Mouse (Mus musculus) liver, postnatal 0 days (tissue): Measurements from ENCODE around the gene Ccdc122. TPM values are rescaled to one million over a fixed set of nuclear protein-coding genes. Genes with fewer than 3 reads are reported as not detected.

Experiments
- ATAC-seq: fragments of 200-750 bp; cut with Nextera tagmentation; 2 replicates; pipeline ENCODE4 v1.8.0; 2017; ENCODE audit warnings: mild to moderate bottlenecking, moderate library complexity
- DNase-seq: peaks from one replicate; pipeline ENCODE4 v3.0.0-alpha.2; 2016
- H3K27ac ChIP-seq: fragments of 300-500 bp; sonication (generic); 2 replicates; pipeline ENCODE4 v1.5.1; 2014; ENCODE audit warnings: antibody characterized with exemption, moderate library complexity, mild to moderate bottlenecking, low read depth
- H3K27me3 ChIP-seq: fragments of 300-500 bp; sonication (generic); 2 replicates; pipeline ENCODE4 v1.6.1; 2014; ENCODE audit warnings: low read length, control low read depth, mixed read lengths; ENCODE audit not compliant: insufficient read depth
- H3K36me3 ChIP-seq: fragments of 300-500 bp; sonication (generic); replicated peaks from 2 replicates; pipeline ENCODE4 v1.6.1; 2014; ENCODE audit warnings: mild to moderate bottlenecking, control low read depth, low read length, moderate library complexity, mixed read lengths; ENCODE audit not compliant: insufficient read depth
- H3K4me1 ChIP-seq: fragments of 300-500 bp; sonication (generic); 2 replicates; pipeline ENCODE4 v1.6.1; 2014; ENCODE audit warnings: antibody characterized with exemption, mild to moderate bottlenecking, control low read depth; ENCODE audit not compliant: insufficient read depth
- H3K4me2 ChIP-seq: fragments of 300-500 bp; sonication (generic); 2 replicates; pipeline ENCODE4 v1.6.1; 2014; ENCODE audit warnings: low read depth, mild to moderate bottlenecking, low read length, moderate library complexity, mixed read lengths
- H3K4me3 ChIP-seq: fragments of 300-500 bp; sonication (generic); 2 replicates; pipeline ENCODE4 v1.5.1; 2014; ENCODE audit warnings: low read depth, low read length
- H3K9ac ChIP-seq: fragments of 300-500 bp; sonication (generic); replicated peaks from 2 replicates; pipeline ENCODE4 v1.6.1; 2014; ENCODE audit warnings: mild to moderate bottlenecking, moderate library complexity
- H3K9me3 ChIP-seq: fragments of 300-500 bp; sonication (generic); 2 replicates; pipeline ENCODE4 v1.6.1; 2016; ENCODE audit warnings: mild to moderate bottlenecking, control low read depth, low read length, mixed read lengths
- CTCF ChIP-seq: sonication (generic); IDR thresholded peaks from 2 replicates; pipeline ENCODE4 v1.5.1; 2016; ENCODE audit warnings: antibody characterized with exemption, low read depth
- EP300 ChIP-seq: IDR thresholded peaks from 2 replicates; pipeline ENCODE4 v1.6.1; 2016; ENCODE audit warnings: antibody characterized with exemption, low read depth, mild to moderate bottlenecking
- WGBS: fragments of 180-500 bp; shearing (Covaris S2); extraction: QIAGEN DNeasy Blood & Tissue Kit; methylation state at CpG from one replicate; pipeline ENCODE4 v1.1.7; 2014; ENCODE audit not compliant: insufficient replicate concordance; 5-methylcytosine and 5-hydroxymethylcytosine counted together
- polyA plus RNA-seq: library from polyadenylated mRNA; unstranded; fragments of >200 nt; fragmentation: Nextera tagmentation; extraction: Ambion mirVana; gene quantifications from 2 replicates; pipeline ENCODE4 v1.2.1, GENCODE M21; 2015

Ccdc122 gene
- polyA plus RNA-seq, 1 experiment from 2014 or later = 5.4 TPM

GRCm38 (mm10) chr14:77145103-77145502, 108.5 kb downstream of the Ccdc122 start:
- no peaks in the 10 kb centered on the region for H3K4me1 ChIP-seq
- no peak overlapping the region for H3K4me3 ChIP-seq
- H3K36me3 ChIP-seq = no peaks in the 10 kb centered on the region
- no peak for DNase-seq
- no peak overlapping the region for H3K9ac ChIP-seq
- H3K9me3 ChIP-seq = no peaks in the 10 kb centered on the region
- WGBS = 59% methylated on average over 4 of the region's 4 CpGs
- H3K4me2 ChIP-seq = no peak overlapping the region
- H3K27me3 ChIP-seq = no peaks in the 10 kb centered on the region
- ATAC-seq = no peak
- H3K27ac ChIP-seq = no peak overlapping the region
- no peak for TF ChIP-seq CTCF
- no peak for TF ChIP-seq EP300

DNA sequence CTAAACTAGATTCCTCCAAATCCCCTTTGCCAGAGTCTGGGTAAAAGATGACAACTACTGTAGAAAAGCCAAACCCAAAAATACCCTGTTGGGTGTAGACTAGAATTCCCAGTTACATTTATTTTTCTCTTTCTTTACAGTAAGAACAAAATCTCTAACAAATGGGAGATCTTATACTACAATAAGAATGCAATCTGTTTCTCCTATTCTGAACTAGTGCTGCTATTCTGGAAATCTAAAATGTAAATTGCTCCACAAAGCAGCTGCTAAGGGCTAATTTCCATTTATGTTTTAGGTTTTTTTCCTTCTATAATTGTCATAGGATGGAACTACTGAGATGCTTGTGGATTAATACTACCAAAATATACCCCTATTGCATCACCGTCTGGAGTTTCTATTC, 111.1 kb downstream of the Ccdc122 start:
- H3K9ac ChIP-seq = no peak overlapping the region
- H3K4me3 ChIP-seq = no peak overlapping the region
- no peak for TF ChIP-seq EP300
- no peak for TF ChIP-seq CTCF
- H3K9me3 ChIP-seq = no peaks in the 10 kb centered on the region
- DNase-seq (no peak), ATAC-seq (no peak)
- WGBS = 92% methylated on average over 1 of the region's 1 CpGs
- no peaks in the 10 kb centered on the region for H3K4me1 ChIP-seq
- no peaks in the 10 kb centered on the region for H3K36me3 ChIP-seq
- H3K27ac ChIP-seq = no peak overlapping the region
- H3K27me3 ChIP-seq = no peaks in the 10 kb centered on the region
- H3K4me2 ChIP-seq = no peak overlapping the region

GRCm38 (mm10) chr14:77150556-77150955, 114.0 kb downstream of the Ccdc122 start:
- 76% methylated on average over 6 of the region's 6 CpGs for whole genome bisulfite sequencing
- ATAC-seq = no peak
- peaks cover 12% of the 10 kb centered on the region for H3K27me3 ChIP-seq

DNA sequence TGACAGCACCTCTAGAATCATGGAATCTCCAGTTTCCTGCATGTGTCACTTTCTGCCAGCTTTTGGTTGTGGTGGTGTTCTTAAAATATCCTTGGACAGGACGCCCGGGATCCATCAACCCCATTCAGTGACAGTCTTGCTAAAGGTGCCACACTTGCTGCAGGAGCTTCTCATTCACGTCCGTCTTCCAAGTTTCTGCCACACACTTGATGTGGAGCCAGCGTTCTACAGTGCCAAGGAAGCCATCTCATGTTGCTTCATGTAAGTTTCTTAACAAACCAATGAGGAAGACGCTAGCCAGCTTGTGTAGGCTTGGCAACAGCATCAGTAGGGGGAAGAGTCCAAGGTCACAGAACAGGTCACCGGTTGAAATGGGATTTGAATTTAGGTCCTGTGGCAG, 114.9 kb downstream of the Ccdc122 start:
- Histone ChIP-seq H3K4me1 (peaks cover 3% of the 10 kb centered on the region), H3K9ac (no peak overlapping the region), H3K4me2 (no peak overlapping the region), H3K27me3 (peaks cover 20% of the 10 kb centered on the region), H3K9me3 (no peaks in the 10 kb centered on the region), H3K27ac (no peak overlapping the region), H3K4me3 (no peak overlapping the region), H3K36me3 (no peaks in the 10 kb centered on the region)
- ATAC-seq = no peak
- no peak for DNase-seq
- TF ChIP-seq EP300 = no peak
- TF ChIP-seq CTCF = no peak
- 77% methylated on average over 7 of the region's 7 CpGs for WGBS

More at GRCm38 (mm10) chr14:77150556-77150955, 114.0 kb downstream of the Ccdc122 start:
- Histone ChIP-seq H3K36me3 (no peaks in the 10 kb centered on the region), H3K4me1 (no peaks in the 10 kb centered on the region), H3K9ac (no peak overlapping the region), H3K4me3 (no peak overlapping the region), H3K27ac (no peak overlapping the region), H3K4me2 (no peak overlapping the region), H3K9me3 (no peaks in the 10 kb centered on the region)
- TF ChIP-seq EP300 (no peak), CTCF (no peak)
- no peak for DNase-seq

GRCm38 (mm10) chr14:77156222-77156910, 119.8 kb downstream of the Ccdc122 start, which contains the start of gene Enox1:
Gene Enox1 (plus strand): TSS chr14:77156763.
- peak within 1 kb of the TSS; percentile 76 for H3K4me2 ChIP-seq
- no peak for ATAC-seq
- peaks cover 47% of the 10 kb centered on the region for H3K27me3 ChIP-seq
- no peaks in the 10 kb centered on the region for H3K36me3 ChIP-seq
- H3K9ac ChIP-seq = no peak within 1 kb of the TSS
- peak within 1 kb of the TSS; percentile 45 for H3K4me3 ChIP-seq
- H3K9me3 ChIP-seq = no peaks in the 10 kb centered on the region
- peak; percentile 23 for DNase-seq
- 1% methylated on average over 72 of the region's 73 CpGs for WGBS
- no peak within 1 kb of the TSS for H3K27ac ChIP-seq
- TF ChIP-seq EP300 (no peak), CTCF (no peak)
- H3K4me1 ChIP-seq = peaks cover 16% of the 10 kb centered on the region

DNA sequence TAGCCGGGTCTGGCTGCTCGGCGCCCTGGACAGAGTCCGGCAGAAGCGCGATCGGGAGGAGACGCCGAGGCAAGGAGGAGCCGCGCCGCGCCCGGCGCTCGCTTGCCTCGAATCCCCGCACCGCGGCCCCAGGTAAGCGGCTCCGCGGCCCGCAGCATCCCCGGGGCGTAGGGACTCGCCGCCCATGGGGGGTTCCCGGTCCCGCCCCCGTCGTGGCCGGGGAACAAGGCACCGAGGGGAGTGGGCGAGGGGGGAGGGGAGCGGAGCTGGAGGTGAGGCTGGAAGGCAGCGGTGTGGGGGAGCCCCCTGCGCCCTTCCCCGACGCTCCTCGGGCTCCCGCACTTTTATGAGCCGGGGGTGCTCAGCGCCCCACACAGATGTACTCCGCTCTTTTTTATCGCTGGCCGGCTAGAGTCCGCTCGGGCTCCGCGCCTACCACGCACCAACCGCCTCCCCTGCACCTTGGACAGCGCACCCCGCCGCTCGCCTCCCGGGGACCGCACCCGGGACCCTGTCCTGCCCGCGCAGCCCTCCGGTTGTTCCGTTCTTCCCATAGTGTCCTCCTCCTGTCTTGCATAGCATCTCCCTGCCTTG, 120.4 kb downstream of the Ccdc122 start:
- Histone ChIP-seq H3K36me3 (no peaks in the 10 kb centered on the region), H3K9me3 (no peaks in the 10 kb centered on the region), H3K4me3 (peak overlapping the region; percentile 45), H3K4me2 (peak overlapping the region; percentile 76), H3K4me1 (peaks cover 16% of the 10 kb centered on the region), H3K27me3 (peaks cover 47% of the 10 kb centered on the region), H3K27ac (no peak overlapping the region), H3K9ac (no peak overlapping the region)
- TF ChIP-seq EP300 = no peak
- DNase-seq (peak; percentile 21), ATAC-seq (no peak)
- WGBS = 1% methylated on average over 48 of the region's 64 CpGs

- DNase-seq = peak; percentile 24
- 1% methylated on average over 31 of the region's 31 CpGs for WGBS
These were observed 120.9 kb downstream of the Ccdc122 start for GRCm38 (mm10) chr14:77157505-77157911.

More at GRCm38 (mm10) chr14:77157505-77157911, 120.9 kb downstream of the Ccdc122 start:
- Histone ChIP-seq H3K9me3 (no peaks in the 10 kb centered on the region), H3K4me3 (peak overlapping the region; percentile 45), H3K4me1 (peaks cover 16% of the 10 kb centered on the region), H3K27ac (no peak overlapping the region), H3K9ac (no peak overlapping the region), H3K4me2 (peak overlapping the region; percentile 76), H3K36me3 (no peaks in the 10 kb centered on the region), H3K27me3 (peaks cover 47% of the 10 kb centered on the region)
- TF ChIP-seq CTCF = no peak
- no peak for TF ChIP-seq EP300
- ATAC-seq = no peak
